Mouse (Mus musculus) embryo, embryonic 10 days (tissue): ENCODE measurements around the gene 4930402F06Rik.
A peak's percentile ranks its signal among the peaks of the same experiment; 100 is the strongest.

ENCODE experiments used
- DNase-seq: peaks from one replicate; pipeline ENCODE4 v3.0.0-alpha.2; 2015; ENCODE audit warnings: low spot score

The 4930402F06Rik gene

DNA sequence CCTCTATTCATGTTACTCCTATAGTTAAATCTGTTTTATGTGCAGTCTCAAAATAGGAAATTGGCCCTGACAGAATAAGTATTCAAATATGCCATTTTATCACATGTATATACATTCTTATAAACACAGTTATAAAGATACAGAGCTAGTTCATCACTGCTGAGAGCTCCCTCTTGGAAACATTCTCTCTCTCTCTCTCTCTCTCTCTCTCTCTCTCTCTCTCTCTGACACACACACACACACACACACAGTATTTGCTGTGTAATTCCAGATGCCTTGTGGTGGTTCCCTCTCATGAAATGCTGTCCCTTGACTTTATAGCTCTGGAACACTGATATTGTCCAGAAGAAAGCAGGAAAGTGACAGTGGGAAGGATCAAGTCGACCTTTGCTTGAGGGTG is 58.9 kb downstream of the 4930402F06Rik start:
- no peak for DNase-seq

DNA sequence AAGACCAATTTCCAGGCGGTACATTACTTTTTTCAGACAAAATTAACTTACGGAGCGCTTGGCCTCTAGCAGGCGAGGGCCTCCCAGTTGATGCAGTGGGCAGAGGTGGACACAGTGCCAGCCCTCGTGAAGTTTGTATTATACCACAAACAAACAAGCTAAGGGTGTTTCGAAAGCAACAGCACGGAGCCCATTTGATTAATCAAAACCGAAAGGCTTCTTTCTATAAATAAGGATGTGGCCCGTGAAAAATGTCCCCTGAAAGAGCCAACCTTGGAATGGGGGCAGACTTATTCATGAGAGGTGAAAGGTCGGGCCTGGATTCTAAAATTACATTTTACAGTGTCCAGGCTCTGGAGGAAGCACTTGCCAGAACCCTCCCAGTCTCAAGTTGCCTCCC is 59.6 kb downstream of the 4930402F06Rik start:
- DNase-seq, result no peak

DNA sequence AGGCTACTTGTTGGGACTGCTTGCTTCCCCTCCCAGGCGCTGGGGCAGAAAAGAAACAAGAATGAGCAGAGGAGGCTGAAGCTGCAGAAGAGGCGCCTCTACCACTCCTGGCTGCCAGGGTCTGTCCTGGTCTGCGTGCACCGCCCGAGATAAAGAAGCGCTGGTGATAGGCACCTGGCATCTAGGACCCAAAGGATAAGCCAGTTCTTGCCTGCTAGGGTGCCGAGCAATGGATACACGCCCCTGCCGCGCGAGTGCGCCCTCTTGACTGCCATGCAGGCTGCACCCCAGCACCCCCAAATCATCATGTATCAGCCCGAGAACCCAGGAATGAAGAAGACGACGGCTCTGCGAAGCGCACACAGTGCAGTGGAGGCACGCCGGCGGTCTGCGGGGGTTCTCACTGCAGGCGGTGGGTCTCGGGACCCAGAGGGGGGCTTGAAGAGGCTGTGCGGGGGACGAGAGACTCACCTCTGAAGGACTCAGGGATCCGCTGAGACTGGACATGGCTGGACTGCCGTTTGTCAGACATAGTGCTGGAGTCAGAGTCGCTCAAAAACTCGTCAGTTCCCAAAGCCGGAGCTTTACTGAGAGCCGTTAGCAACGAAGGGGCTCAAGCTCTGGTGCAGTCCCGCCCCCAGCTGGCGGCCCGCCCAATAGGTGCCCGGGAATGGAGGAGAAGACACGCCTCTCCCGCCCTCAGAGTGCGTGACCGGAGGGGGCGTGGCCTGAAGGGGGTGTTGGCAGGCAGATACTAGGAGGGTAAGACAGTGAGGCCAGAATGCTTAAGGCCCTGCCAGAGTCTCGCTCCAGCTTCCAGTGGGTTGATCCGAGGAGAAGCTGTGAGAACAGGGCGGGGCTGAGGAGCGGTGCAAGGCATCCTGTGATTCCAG is 60.3 kb downstream of the 4930402F06Rik start, which contains the start of gene Stom:
Stom (minus strand) TSS at position 589 of the 893 bp plus-strand sequence.
- DNase-seq, result peak; percentile 99

DNA sequence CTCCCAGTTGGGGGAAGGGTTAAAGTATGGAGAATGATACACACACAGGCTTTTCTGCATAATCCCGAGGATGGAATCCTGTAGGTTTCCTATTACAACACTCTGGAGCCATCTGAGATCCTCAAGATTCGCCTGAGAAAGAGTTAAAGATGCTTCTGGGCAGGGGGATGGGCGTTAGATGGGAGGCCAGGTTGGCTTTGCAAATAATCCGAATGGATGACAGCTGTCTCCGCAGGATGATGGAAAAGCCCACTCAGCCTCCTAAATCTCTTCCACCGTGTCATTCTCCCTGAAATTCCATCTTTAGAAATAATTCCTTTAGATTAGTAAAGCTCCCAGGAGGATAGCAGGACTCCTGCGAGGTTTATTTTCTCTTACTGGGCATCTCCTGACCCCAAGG is 61.4 kb downstream of the 4930402F06Rik start:
- DNase-seq, result peak; percentile 22

DNA sequence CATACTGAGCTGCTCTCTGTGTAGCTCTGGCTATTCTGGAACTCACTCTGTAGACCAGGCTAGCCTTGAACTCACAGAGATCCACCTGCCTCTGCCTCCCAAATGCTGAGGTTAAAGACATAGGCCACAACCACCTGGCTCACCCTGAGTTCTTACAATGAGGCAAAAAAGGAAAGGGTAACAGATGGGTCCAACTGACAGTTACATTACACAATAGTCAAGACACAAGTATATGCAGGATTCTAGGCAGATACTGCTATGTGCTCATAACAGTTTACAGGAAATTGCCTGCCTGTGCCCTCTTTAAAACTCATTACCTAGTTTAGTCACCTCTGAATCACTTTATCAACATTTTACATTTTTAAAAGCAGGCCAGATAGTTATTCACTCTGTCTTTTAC is 63.3 kb downstream of the 4930402F06Rik start:
- DNase-seq, result no peak

DNA sequence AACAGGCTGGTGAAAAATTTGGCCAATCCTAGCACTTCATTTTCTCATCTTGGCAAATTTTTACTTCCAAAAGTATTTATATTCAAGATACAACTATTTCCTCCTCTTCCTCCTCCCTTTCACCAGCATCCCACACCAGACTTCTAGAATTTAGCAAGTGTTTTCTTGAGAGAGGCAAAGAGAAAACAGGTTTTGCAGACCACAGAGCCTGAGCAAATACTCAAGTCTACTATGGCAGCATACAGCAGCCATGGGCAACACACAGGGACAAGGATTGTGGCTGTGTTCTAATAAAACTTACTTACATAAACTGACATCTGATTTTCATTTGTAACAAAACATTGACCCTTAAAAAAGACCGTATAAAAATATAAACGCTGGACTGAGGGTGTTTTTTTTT is 65.8 kb downstream of the 4930402F06Rik start:
- DNase-seq, result no peak

DNA sequence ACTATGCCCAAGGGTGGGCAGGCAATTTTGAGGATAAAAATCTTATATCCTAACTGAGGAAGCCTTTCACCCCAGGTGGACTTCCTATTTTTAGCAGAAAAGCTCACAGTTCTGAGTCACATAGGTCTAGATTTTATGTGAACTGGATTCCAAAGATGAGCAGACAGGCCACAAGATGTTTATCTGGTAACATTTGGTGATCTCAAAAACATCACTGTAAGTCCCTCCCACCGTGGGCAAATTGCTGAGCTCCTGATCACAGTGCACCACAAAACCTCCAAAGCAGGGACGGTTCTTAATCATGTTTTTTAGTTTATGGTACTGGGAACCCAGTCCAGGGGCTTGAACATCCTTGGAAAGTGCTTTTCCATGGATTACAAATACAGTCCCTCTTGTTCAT is 67.9 kb downstream of the 4930402F06Rik start:
- DNase-seq, result no peak

DNA sequence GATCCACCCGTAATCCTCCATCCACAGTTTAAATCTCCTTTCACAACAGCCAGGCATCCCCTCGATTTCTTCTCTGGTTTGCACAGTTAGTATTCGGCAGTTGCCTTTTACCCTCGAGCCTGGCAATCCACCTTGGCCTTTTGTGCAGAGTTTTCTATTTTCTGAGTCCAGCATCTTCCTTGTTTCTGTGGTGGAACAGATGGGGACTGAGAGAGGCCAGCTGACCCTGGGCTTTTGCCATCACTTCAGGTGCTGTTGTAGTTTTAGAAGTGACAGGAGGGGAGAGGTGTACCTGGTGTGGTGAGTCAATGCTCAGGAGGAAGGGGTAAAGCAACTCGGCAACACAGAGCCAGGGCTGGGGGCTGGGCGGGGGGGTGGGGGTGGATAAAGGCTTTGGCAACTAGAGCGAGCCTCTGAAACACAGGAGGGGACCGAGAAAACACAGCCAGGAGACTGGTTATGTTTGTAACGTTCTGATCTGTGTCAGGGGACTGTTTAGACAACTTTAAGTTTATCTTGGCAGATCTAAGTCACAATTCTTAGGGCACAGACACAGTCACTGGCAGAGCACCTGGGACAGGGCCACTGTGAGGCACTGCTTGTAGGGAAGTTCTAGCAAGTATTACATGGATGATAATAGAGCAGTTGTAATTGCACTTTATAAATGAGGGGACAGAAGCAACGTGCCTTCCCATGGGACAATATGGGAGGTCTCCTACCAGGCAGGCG is 68.7 kb downstream of the 4930402F06Rik start:
- DNase-seq, result no peak

DNA sequence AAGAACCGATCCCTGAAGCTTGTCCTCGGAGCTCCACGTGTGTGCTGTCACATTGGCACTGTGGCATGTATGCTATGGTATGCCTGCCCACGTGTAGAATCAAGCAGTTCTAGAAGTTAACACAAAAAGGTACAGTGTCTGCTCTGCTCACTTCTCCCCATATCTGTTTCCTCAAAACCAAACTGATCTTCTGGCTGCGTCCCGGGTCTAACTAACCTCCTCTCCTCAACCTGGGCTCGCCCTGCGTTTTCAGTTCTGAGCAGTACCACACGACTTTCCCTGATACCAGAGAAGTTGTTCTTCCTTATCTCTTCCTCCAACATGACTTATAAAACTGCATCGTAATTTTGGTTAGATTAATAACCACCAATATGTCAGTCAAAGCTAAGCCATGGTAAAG is 69.4 kb downstream of the 4930402F06Rik start:
- DNase-seq, result no peak

DNA sequence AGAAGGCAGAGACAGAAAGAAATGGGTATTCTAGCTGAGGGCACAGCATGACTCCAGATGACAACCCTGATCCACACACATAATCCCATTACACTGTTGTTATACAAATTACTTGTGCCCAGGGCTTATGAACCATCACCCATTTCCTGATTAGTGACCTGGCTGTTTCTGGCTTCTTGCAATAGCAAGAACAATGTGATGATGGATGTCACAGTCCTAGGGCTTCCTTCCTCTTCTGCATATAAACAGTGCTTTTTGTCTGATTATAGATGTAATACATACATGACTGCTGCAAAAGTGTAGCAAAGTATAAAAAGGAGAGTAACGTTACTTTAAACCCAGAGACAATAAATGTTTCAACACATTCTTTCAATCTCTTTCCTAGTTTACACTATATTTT is 70.0 kb downstream of the 4930402F06Rik start:
- DNase-seq, result no peak

DNA sequence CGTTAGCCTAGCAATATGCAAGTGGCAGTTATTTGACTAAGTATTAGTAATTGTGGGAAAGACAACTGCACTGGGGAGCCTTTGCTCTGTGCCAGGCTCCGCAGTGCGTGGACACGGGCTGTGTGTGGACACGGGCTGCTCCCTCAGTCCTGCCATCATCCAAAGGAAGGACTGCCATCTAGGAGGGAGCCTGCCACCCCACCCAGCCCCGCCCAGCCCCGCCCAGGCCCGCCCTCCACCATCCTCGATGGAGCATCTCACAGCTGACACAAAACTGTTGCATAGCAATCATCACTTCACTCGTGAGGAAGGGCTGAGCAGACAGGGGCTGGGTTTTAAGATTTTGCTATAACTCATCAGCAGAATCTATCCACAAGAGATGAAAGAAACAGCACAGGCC is 71.0 kb downstream of the 4930402F06Rik start:
- DNase-seq, result no peak
